Mouse (Mus musculus): ENCODE measurements around the gene Lrig3.

Lrig3 gene

GRCm38 (mm10) chr10:126002818-126003506 lies 37.0 kb downstream of the Lrig3 start:
- DNase-seq = no peak

- DNase-seq = no peak
These were observed 37.9 kb downstream of the Lrig3 start for GRCm38 (mm10) chr10:126003857-126004256.

GRCm38 (mm10) chr10:126013667-126014066 lies 47.7 kb downstream of the Lrig3 start:
- DNase-seq = no peak

- DNase-seq = no peak
These were observed 48.7 kb downstream of the Lrig3 start for GRCm38 (mm10) chr10:126014673-126015072.

GRCm38 (mm10) chr10:126015644-126016043 lies 49.7 kb downstream of the Lrig3 start:
- no peak for DNase-seq

- DNase-seq = no peak
These were observed 53.5 kb downstream of the Lrig3 start for GRCm38 (mm10) chr10:126019350-126019991.

- no peak for DNase-seq
These were observed 62.8 kb downstream of the Lrig3 start for GRCm38 (mm10) chr10:126028574-126029440.

- no peak for DNase-seq
These were observed 63.6 kb downstream of the Lrig3 start for GRCm38 (mm10) chr10:126029441-126030114.

- DNase-seq = no peak
These were observed 90.9 kb downstream of the Lrig3 start for GRCm38 (mm10) chr10:126056881-126057280.

GRCm38 (mm10) chr10:126062812-126063211 lies 96.8 kb downstream of the Lrig3 start:
- no peak for DNase-seq

Data from cerebellum, adult 9-11 months (tissue).